Mouse (Mus musculus): ENCODE measurements around the gene Gins2. TPM values are rescaled to one million over a fixed set of nuclear protein-coding genes. Genes with fewer than 3 reads are reported as not detected.
A peak's percentile ranks its signal among the peaks of the same experiment; 100 is the strongest.

Gins2 gene
- polyA plus RNA-seq (2021), result 28.6 TPM

GRCm38 (mm10) chr8:120588908-120589771, at the start of gene Gins2:
Gene Gins2 (minus strand): TSS chr8:120589304.
- ChIA-PET CTCF (interaction anchor here (0.8 kb wide), 1 partner anchor 14 kb away, joined by 3 read pairs; no protein-coding TSS in a partner anchor), POLR2A (interaction anchor here (1.0 kb wide), 1 partner anchor 121 kb away, joined by 3 read pairs; no protein-coding TSS in a partner anchor)
- H3K27me3 ChIP-seq, result no peaks in the 10 kb centered on the region
- ATAC-seq, result peak; percentile 96
- in situ Hi-C loops (cut with MboI; ENCODE audit: low pct_unique_long_range_greater_than_20kb), result no loop called here
- peak; percentile 96 for DNase-seq (ENCODE audit: low read depth, low spot score)
- no peak for TF ChIP-seq CTCF (IDR thresholded peaks at IDR 0.05)

- ATAC-seq, result peak; percentile 33
- in situ Hi-C loops (cut with MboI; ENCODE audit: low pct_unique_long_range_greater_than_20kb), result no loop called here
Measured at GRCm38 (mm10) chr8:120634329-120634839, 45.3 kb upstream of the Gins2 start.

GRCm38 (mm10) chr8:120633665-120634271, 44.7 kb upstream of the Gins2 start:
- TF ChIP-seq CTCF (IDR thresholded peaks at IDR 0.05), result no peak
- ChIA-PET CTCF (no interaction called here), POLR2A (interaction anchor here (1.3 kb wide), 1 partner anchor 19 kb away, joined by 3 read pairs; no protein-coding TSS in a partner anchor)
- ATAC-seq, result no peak
- no peak for DNase-seq (ENCODE audit: low read depth, low spot score)
- in situ Hi-C loops (cut with MboI; ENCODE audit: low pct_unique_long_range_greater_than_20kb), result no loop called here
- no peaks in the 10 kb centered on the region for H3K27me3 ChIP-seq

More at GRCm38 (mm10) chr8:120634329-120634839, 45.3 kb upstream of the Gins2 start:
- POLR2A ChIA-PET, result interaction anchor here (1.3 kb wide), 1 partner anchor 18 kb away, joined by 3 read pairs; no protein-coding TSS in a partner anchor
- no peak for TF ChIP-seq CTCF (IDR thresholded peaks at IDR 0.05)
- CTCF ChIA-PET, result no interaction called here
- H3K27me3 ChIP-seq, result no peaks in the 10 kb centered on the region
- no peak for DNase-seq (ENCODE audit: low read depth, low spot score)

- in situ Hi-C loops (cut with MboI; ENCODE audit: low pct_unique_long_range_greater_than_20kb), result no loop called here
- POLR2A ChIA-PET, result no interaction called here
- CTCF ChIA-PET, result no interaction called here
Measured at GRCm38 (mm10) chr8:120632969-120633664, 44.0 kb upstream of the Gins2 start.

GRCm38 (mm10) chr8:120631441-120632375, 42.6 kb upstream of the Gins2 start:
- TF ChIP-seq CTCF (IDR thresholded peaks at IDR 0.05), result no peak
- ChIA-PET CTCF (no interaction called here), POLR2A (no interaction called here)
- DNase-seq (ENCODE audit: low read depth, low spot score) (no peak), ATAC-seq (no peak)
- in situ Hi-C loops (cut with MboI; ENCODE audit: low pct_unique_long_range_greater_than_20kb), result no loop called here
- no peaks in the 10 kb centered on the region for H3K27me3 ChIP-seq

More at GRCm38 (mm10) chr8:120632969-120633664, 44.0 kb upstream of the Gins2 start:
- TF ChIP-seq CTCF (IDR thresholded peaks at IDR 0.05), result no peak
- no peak for ATAC-seq
- no peak for DNase-seq (ENCODE audit: low read depth, low spot score)
- H3K27me3 ChIP-seq, result no peaks in the 10 kb centered on the region

- ATAC-seq (no peak), DNase-seq (ENCODE audit: low read depth, low spot score) (no peak)
- in situ Hi-C loops (cut with MboI; ENCODE audit: low pct_unique_long_range_greater_than_20kb), result no loop called here
- ChIA-PET POLR2A (no interaction called here), CTCF (no interaction called here)
- no peaks in the 10 kb centered on the region for H3K27me3 ChIP-seq
- TF ChIP-seq CTCF (IDR thresholded peaks at IDR 0.05), result no peak
Measured at GRCm38 (mm10) chr8:120630848-120631247, 41.7 kb upstream of the Gins2 start.

GRCm38 (mm10) chr8:120630031-120630430, 40.9 kb upstream of the Gins2 start:
- no peak for TF ChIP-seq CTCF (IDR thresholded peaks at IDR 0.05)
- no peaks in the 10 kb centered on the region for H3K27me3 ChIP-seq
- in situ Hi-C loops (cut with MboI; ENCODE audit: low pct_unique_long_range_greater_than_20kb), result no loop called here
- DNase-seq (ENCODE audit: low read depth, low spot score) (no peak), ATAC-seq (no peak)
- POLR2A ChIA-PET, result no interaction called here
- CTCF ChIA-PET, result no interaction called here

GRCm38 (mm10) chr8:120627298-120627697, 38.2 kb upstream of the Gins2 start:
- in situ Hi-C loops (cut with MboI; ENCODE audit: low pct_unique_long_range_greater_than_20kb), result no loop called here
- TF ChIP-seq CTCF (IDR thresholded peaks at IDR 0.05), result no peak
- ATAC-seq (no peak), DNase-seq (ENCODE audit: low read depth, low spot score) (no peak)
- CTCF ChIA-PET, result no interaction called here
- H3K27me3 ChIP-seq, result no peaks in the 10 kb centered on the region
- POLR2A ChIA-PET, result no interaction called here

GRCm38 (mm10) chr8:120626461-120626860, 37.4 kb upstream of the Gins2 start:
- DNase-seq (ENCODE audit: low read depth, low spot score), result no peak
- in situ Hi-C loops (cut with MboI; ENCODE audit: low pct_unique_long_range_greater_than_20kb), result no loop called here
- CTCF ChIA-PET, result no interaction called here
- ATAC-seq, result no peak
- POLR2A ChIA-PET, result no interaction called here
- H3K27me3 ChIP-seq, result no peaks in the 10 kb centered on the region
- no peak for TF ChIP-seq CTCF (IDR thresholded peaks at IDR 0.05)

- no peak for TF ChIP-seq CTCF (IDR thresholded peaks at IDR 0.05)
- DNase-seq (ENCODE audit: low read depth, low spot score) (no peak), ATAC-seq (no peak)
- H3K27me3 ChIP-seq, result no peaks in the 10 kb centered on the region
- in situ Hi-C loops (cut with MboI; ENCODE audit: low pct_unique_long_range_greater_than_20kb), result no loop called here
- ChIA-PET CTCF (interaction anchor here (1.2 to 1.3 kb wide), 2 partner anchors 12 to 20 kb away, joined by 3 read pairs; no protein-coding TSS in a partner anchor), POLR2A (no interaction called here)
Measured at GRCm38 (mm10) chr8:120623608-120624007, 34.5 kb upstream of the Gins2 start.

Measured in Patski (cell line).